Mouse (Mus musculus): ENCODE measurements around the gene Chst3. TPM values are rescaled to one million over a fixed set of nuclear protein-coding genes. Genes with fewer than 3 reads are reported as not detected.

The Chst3 gene
- polyA plus RNA-seq, 1 experiment: 89.3 TPM

DNA sequence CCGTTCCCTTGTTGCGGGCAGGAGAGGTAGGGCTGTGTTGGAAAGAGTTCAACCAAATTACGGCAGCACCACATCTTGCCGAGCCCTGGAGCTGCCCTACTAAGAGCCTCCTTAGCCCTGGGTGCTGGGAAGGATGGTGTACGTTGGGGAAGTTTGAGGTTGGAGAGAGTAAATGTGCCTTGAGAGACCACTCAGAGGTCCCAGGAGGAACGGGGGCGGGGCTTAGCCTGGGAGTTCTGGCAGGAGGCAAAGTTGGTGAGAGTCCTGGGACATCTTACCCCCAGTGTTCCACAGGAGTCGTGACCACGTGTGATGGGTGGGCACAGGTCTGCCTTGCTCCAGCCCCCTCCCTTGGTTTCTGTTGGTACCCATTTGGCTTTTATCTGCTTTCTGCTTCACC lies 84.9 kb downstream of the Chst3 start:
- Histone ChIP-seq H3K4me1 (ENCODE audit: control insufficient read depth, insufficient read depth, insufficient read length) (no peaks in the 10 kb centered on the region), H3K27me3 (ENCODE audit: control insufficient read depth, insufficient read depth, low read length) (no peaks in the 10 kb centered on the region), H3K36me3 (ENCODE audit: control insufficient read depth, insufficient read depth, low read length) (no peaks in the 10 kb centered on the region), H3K4me3 (ENCODE audit: extremely low read depth, insufficient read depth, insufficient read length) (no peak overlapping the region), H3K27ac (ENCODE audit: insufficient read depth, low read length) (no peak overlapping the region)
- WGBS: 83% methylated on average over 9 of the region's 9 CpGs
- TF ChIP-seq CTCF (IDR thresholded peaks at IDR 0.05; ENCODE audit: extremely low read depth, insufficient read depth, insufficient read length, insufficient replicate concordance): no peak
- TF ChIP-seq POLR2A (IDR thresholded peaks at IDR 0.05; ENCODE audit: low read depth, low read length): no peak
- no peak for DNase-seq (ENCODE audit: low read depth in 1 of 2, low spot score in 2 of 2)

GRCm38 (mm10) chr10:60133501-60133900 lies 85.6 kb downstream of the Chst3 start:
- Histone ChIP-seq H3K4me1 (ENCODE audit: control insufficient read depth, insufficient read depth, insufficient read length) (no peaks in the 10 kb centered on the region), H3K27ac (ENCODE audit: insufficient read depth, low read length) (no peak overlapping the region), H3K36me3 (ENCODE audit: control insufficient read depth, insufficient read depth, low read length) (no peaks in the 10 kb centered on the region), H3K4me3 (ENCODE audit: extremely low read depth, insufficient read depth, insufficient read length) (no peak overlapping the region), H3K27me3 (ENCODE audit: control insufficient read depth, insufficient read depth, low read length) (no peaks in the 10 kb centered on the region)
- WGBS: 75% methylated on average over 6 of the region's 6 CpGs
- no peak for DNase-seq (ENCODE audit: low read depth in 1 of 2, low spot score in 2 of 2)
- TF ChIP-seq CTCF (IDR thresholded peaks at IDR 0.05; ENCODE audit: extremely low read depth, insufficient read depth, insufficient read length, insufficient replicate concordance) (no peak), POLR2A (IDR thresholded peaks at IDR 0.05; ENCODE audit: low read depth, low read length) (no peak)

Other genes starting within 250 kb of the Chst3 start
- gene Ascc1, start 216.5 kb downstream of the Chst3 start, polyA plus RNA-seq (2012; rRNA removed): 11.9 and 12.0 TPM in 2 replicates
- gene Anapc16, start 216.1 kb downstream of the Chst3 start, polyA plus RNA-seq (2012; rRNA removed): 55.4 and 62.1 TPM in 2 replicates
- 2.4 and 2.7 TPM in 2 replicates for gene Spock2, start 113.0 kb downstream of the Chst3 start, polyA plus RNA-seq (2012; rRNA removed)
- 1,338 and 1,442 TPM in 2 replicates for gene Psap, start 58.4 kb upstream of the Chst3 start, polyA plus RNA-seq (2012; rRNA removed)
- gene Vsir, start 127.6 kb upstream of the Chst3 start, polyA plus RNA-seq (2012; rRNA removed): 155 TPM in 2 replicates
- 1.3 and 2.3 TPM in 2 replicates for gene Gm17455, start 180.5 kb upstream of the Chst3 start, polyA plus RNA-seq (2012; rRNA removed)